Mouse (Mus musculus) megakaryocyte, adult 5-6 weeks (primary cell): Measurements from ENCODE around the gene Foxn3. TPM values are rescaled to one million over a fixed set of nuclear protein-coding genes. Genes with fewer than 3 reads are reported as not detected.
A peak's percentile ranks its signal among the peaks of the same experiment; 100 is the strongest.

Experiments
- ATAC-seq: 2 replicates; pipeline ENCODE4 v1.8.0; 2016; ENCODE audit warnings: mild to moderate bottlenecking, inconsistent platforms; ENCODE audit not compliant: poor library complexity, severe bottlenecking
- total RNA-seq, 2 experiments: library from RNA; stranded (forward) in 1 of 2; stranded (reverse) in 1 of 2; fragments of 153-499, 151-499 nt in 1 of 2; fragments of 221-1000, 200-1000 nt in 1 of 2; gene quantifications; 2 replicates each; pipeline versions ENCODE4 v1.2.3 to v1.2.4; 2015 to 2017

The Foxn3 gene
- total RNA-seq, 2 experiments from 2014 or later, result 19.6 to 45.6 TPM

GRCm38 (mm10) chr12:99562867-99563189 is 554 bp downstream of the Foxn3 start:
- ATAC-seq, result no peak

- peak; percentile 53 for ATAC-seq
Observed at GRCm38 (mm10) chr12:99562073-99562866, 1.1 kb downstream of the Foxn3 start.

DNA sequence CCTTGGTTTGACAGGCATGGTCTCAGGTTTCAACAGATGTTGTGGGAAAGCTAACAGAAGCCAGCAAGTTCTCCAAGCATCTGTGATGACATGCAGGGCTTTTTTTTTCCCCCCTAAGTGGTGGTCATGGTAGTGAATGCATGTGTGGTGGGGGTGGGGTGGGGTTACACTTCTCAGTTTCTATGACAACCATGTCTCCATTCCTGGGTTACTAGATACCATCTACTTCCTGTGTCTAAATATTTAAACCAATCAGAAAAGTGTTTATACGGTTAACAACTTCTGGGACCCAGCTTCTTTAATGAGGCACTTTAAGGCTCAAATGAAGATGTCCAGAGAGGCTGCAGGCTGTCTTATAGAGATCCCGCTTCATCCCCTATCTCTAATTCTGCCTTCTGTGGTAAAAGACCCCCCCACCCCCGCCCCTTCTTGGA is 2.0 kb downstream of the Foxn3 start:
- ATAC-seq, result peak; percentile 19; the same call in 1 of the 2 replicates

DNA sequence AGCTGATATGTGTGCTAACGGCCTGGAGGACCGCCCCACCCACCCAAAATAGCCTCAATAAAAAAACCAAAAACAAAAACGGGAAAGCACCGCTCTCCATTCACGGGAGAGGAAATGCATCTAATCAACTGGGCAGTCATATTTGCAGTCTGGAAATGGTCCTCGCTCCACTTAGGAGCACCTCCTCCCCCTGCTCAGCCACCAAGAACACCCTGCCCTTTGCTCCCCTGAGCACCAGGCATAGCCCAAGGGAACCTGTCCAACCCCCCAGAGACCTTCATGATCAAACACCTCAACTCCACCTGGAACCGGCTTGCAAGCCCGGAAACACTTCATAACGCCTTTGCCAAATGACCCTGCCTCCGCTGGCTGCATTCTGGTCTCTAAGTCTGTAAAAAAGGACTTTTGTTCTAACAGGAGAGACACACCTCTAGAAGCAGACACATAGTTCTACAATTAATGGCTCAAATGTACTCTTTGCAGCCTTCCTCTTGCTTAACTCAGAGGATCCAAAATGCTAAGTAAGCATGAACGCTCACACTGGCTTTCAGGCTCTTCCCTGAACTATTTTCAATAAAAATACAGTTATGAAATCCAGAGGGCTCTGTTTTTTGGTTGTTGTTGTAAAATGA is 2.6 kb downstream of the Foxn3 start:
- ATAC-seq, result no peak

DNA sequence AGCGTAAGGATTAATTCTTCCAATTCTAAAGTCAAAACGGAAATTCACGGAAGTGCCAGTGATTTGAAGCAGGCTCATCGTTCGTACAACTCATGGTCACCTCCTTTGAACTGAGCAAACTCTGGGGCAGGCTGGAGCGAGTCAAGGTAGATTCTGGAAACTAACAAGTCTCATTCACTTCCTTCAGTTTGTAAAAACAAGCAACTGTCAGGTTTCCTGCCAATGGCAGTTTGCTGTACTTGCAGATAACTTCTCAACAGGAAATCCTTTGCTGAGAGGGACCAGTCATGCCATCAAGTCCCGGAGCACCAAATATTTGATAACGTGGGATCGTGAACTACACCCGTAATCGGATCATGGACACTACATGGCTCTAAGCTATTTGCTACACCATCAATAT is 3.9 kb downstream of the Foxn3 start:
- no peak for ATAC-seq

DNA sequence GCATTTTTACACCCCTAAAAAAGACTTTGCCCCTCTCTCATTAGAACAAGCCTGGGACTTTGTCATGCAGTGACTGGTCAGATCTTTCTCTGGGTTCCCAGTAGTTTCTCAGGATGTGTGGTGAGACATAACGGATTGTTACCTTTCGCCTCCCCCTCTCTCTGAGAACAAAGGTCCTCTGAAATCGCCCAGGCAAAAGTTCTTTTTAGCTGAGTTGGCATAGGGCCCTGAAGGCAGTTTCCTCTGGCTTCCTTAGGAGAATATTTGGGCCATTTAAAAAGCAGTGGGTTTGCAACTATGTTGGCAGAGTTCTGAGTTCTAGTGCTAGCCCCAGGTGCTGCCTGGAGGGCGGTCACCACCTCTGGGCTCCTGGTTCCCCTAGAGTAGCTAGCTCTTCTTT is 4.9 kb downstream of the Foxn3 start:
- ATAC-seq, result no peak

DNA sequence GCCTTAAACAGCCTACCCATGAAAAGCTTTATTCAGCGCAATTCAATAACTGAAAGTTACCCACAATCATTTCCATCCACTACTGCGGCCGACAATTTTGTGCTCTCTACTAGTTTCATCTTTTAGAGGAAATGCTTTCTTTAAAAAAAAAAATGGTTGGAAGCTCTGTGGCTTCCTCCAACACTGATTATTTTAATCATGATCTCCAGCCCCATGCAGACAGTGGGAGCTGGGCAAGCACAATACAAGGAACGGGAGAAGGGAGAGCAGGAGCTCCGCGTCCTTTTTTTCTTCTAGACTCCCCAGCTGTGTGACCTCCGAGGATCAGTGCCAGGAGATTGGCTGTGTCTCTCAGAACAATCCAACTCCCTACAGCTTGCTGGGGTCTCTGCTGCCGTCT is 5.9 kb downstream of the Foxn3 start:
- no peak for ATAC-seq

DNA sequence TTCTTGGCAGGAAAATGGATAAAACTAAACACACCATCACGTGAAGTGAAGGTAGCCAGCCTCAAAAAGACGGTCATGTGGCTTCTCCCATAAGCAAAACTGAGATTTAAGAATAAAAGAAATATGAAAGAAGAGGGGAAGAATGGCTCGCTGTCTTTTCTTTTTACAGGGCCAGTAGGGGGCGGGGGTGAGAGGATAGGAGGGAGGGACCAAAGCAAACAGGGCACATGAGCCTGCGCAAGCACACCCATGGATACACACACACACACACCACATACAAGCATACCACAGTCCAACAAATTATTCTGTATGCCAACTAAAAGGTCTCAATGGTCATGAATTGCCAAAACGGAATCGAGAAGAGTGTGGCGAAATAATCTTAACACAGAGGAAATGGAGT is 12.8 kb downstream of the Foxn3 start:
- peak; percentile 81 for ATAC-seq

DNA sequence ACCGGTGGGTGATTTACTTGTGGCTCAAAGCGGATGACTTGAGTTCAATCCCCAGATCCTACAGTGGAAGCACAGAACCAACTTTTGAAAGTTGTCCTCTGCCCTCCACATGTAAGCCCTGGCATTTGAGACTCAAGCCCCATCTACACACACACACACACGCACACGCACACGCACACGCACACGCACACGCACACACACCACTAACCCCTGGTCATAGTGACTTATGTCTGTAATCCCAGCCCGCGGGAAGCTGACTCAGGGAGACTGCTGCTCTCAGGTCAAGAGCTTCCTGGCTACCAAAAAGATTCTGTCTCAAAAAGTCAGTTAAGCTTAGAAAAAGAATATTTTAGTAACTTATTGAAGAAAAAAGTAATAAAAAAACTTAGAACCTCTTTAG is 13.6 kb downstream of the Foxn3 start:
- ATAC-seq, result no peak

- ATAC-seq, result no peak
Observed at GRCm38 (mm10) chr12:99548419-99548818, 15.0 kb downstream of the Foxn3 start.

GRCm38 (mm10) chr12:99547295-99547694 is 16.1 kb downstream of the Foxn3 start:
- ATAC-seq, result no peak

- ATAC-seq, result no peak
Observed at GRCm38 (mm10) chr12:99545270-99545770, 18.1 kb downstream of the Foxn3 start.

DNA sequence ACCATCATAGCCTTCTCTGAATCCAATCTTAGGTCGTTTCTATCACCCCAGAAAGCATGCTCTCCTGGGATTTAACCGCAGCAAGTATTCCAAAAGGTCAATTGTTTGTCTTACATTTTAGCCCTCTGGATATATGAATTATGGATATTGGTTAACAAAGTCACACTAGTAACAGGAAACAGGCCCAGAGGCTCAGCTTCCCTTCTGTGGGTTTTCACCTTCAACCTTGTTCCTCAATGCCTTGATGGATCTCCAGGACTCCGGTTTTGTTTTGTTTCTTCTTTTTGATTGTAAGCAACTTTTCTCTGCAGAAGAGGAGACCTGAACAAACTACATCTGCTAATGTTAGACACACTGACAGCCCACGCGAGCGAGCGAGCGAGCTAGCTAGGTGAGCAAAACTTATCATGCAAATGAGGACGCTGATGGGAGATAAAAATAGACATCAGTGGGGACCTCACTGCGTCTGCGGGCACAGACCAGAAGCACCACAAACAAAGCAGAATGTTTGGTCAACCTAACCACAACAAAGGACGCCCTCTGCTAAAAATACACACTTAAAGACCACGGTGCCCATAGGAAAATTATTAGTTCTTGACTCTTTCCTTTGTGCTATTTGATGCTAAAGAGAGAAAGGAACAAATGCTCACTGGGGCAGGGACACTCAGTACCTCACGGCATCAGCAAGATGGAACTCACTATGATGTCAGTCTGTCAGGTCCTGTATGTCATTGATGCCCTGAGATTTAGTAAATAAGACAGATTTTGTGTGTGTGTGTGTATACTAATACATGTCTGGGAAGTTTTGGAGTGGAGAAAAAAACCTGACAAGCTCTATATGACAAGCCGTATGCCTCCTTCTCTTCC is 18.9 kb downstream of the Foxn3 start:
- ATAC-seq, result peak; percentile 80

DNA sequence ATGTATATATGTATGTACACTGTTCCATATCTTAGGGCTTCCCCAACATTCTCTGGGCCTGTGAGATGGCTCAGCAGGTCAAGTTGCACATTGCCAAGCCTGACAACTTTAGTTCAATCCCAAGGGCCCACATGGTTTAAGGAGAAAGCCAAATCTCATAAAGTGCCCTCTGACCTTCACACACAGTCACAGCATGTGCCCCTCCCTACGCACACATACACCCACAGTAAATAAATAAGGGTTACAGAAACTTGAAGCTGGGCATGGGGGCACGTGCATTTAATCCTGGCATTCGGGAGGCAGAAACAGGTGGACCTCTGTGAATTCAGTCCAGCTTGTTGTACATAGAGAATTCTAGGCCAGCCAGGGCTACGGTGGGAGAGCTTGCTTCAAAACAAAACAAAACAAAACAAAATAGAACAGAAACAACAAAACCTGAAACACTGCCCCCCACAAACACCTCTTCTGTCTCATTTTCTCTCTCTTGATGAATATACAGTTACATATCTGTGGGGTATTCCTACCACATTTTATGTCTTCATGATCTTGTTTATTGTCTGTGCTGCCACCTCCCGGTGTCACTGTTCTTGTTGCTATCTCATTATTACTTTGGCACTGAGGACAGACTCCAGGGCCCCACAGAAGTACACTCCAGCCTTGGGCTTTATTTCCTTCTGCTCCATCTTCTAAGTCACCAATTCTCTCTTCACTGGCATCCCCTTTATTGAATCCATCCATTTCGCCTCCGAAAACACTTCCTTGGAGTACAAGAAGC is 19.8 kb downstream of the Foxn3 start:
- ATAC-seq, result peak; percentile 22; the same call in 1 of the 2 replicates

DNA sequence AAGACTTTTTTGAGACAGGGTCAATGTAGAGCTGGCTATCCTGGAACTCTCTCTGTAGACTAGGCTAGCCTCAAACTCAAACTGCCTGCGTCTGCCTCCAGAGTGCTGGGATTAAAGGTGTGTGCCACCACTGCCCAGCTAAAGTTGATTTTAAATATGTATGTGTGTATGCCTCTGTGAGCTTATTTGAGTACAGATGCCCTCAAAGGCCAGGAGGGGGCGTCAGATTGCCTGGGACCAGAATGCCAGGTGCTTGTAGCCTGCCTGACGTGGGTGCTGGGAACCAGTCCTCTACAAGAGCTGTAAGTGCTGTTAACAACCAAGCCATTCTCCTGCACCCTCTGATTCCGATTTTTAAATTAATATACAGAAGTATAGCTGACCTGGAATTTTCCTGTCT is 23.2 kb downstream of the Foxn3 start:
- no peak for ATAC-seq

DNA sequence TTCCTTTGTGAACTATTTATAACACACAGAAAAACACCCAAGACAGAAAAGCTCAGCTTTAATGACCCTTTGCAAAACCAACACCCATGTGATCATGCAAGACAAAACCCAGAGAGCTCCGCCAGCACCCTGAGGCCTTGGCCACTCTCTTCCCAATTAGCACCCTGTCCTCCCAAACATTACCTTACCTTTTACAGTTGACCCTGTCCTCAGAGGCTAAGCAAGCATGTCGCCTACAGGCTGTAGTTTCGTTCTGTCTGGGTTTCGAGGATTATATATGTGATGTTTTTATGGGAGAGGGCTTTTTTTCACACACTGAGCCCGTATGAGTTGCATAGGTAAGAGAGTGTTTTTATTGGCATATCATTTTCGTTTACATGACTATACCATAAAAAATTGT is 26.1 kb downstream of the Foxn3 start:
- ATAC-seq, result no peak

GRCm38 (mm10) chr12:99536426-99536825 is 27.0 kb downstream of the Foxn3 start:
- no peak for ATAC-seq

- ATAC-seq, result no peak
Observed at GRCm38 (mm10) chr12:99532342-99532741, 31.0 kb downstream of the Foxn3 start.

- ATAC-seq, result no peak; the same call in 1 of the 2 replicates
Observed at GRCm38 (mm10) chr12:99529687-99530411, 33.5 kb downstream of the Foxn3 start.

GRCm38 (mm10) chr12:99528958-99529357 is 34.4 kb downstream of the Foxn3 start:
- no peak for ATAC-seq
